Mouse (Mus musculus) liver, adult 2 months (tissue): Measurements from ENCODE around the gene Brd4. TPM values are rescaled to one million over a fixed set of nuclear protein-coding genes. Genes with fewer than 3 reads are reported as not detected.

Source experiments
- DNase-seq: peaks from one replicate; pipeline ENCODE4 v3.0.0-alpha.2; 2011; ENCODE audit warnings: low read depth, low spot score; ENCODE audit errors: extremely low read depth
- H3K27ac ChIP-seq: fragments of 200-500 bp; replicated peaks from 2 replicates; pipeline ENCODE4 v1.5.1; 2012; ENCODE audit warnings: low read depth, mild to moderate bottlenecking, control low read depth, inconsistent platforms, low read length; ENCODE audit not compliant: insufficient read depth
- H3K27me3 ChIP-seq: fragments of 200-500 bp; 2 replicates; pipeline ENCODE4 v1.6.1; 2012; ENCODE audit warnings: mild to moderate bottlenecking, moderate library complexity, low read length, inconsistent platforms; ENCODE audit not compliant: control insufficient read depth, insufficient read depth
- H3K36me3 ChIP-seq: fragments of 200-500 bp; 2 replicates; pipeline ENCODE4 v1.6.1; 2012; ENCODE audit warnings: low read length, inconsistent platforms; ENCODE audit not compliant: control insufficient read depth, insufficient read depth
- H3K4me1 ChIP-seq: fragments of 200-500 bp; 2 replicates; pipeline ENCODE4 v1.6.1; 2011; ENCODE audit warnings: low read length; ENCODE audit not compliant: control insufficient read depth, insufficient read depth
- H3K4me3 ChIP-seq: fragments of 200-500 bp; 2 replicates; pipeline ENCODE4 v1.5.1; 2011; ENCODE audit warnings: low read depth, mild to moderate bottlenecking, control low read depth, low read length, moderate library complexity; ENCODE audit not compliant: insufficient read depth
- H3K79me2 ChIP-seq: fragments of 200-500 bp; 2 replicates; pipeline ENCODE4 v1.6.1; 2012; ENCODE audit warnings: inconsistent platforms, mild to moderate bottlenecking, low read length, moderate library complexity; ENCODE audit not compliant: control insufficient read depth, insufficient read depth
- H3K9ac ChIP-seq: fragments of 200-500 bp; 2 replicates; pipeline ENCODE4 v1.6.1; 2012; ENCODE audit warnings: low read depth, mild to moderate bottlenecking, control low read depth, inconsistent platforms, low read length
- CTCF ChIP-seq: fragments of 200-500 bp; IDR thresholded peaks from 2 replicates; pipeline ENCODE4 v1.5.1; 2011; ENCODE audit warnings: low read depth, low read length, control low read depth
- POLR2A ChIP-seq: fragments of 200-500 bp; IDR thresholded peaks from 2 replicates; pipeline ENCODE4 v1.6.1; 2011; ENCODE audit warnings: low read length, control low read depth; ENCODE audit not compliant: insufficient read depth; ENCODE audit errors: extremely low read depth
- WGBS: fragments of 180-500 bp; shearing (Covaris S2); methylation state at CpG from one replicate; pipeline ENCODE4 v1.1.7; 2018; 5-methylcytosine and 5-hydroxymethylcytosine counted together
- polyA plus RNA-seq: library from polyadenylated mRNA; depleted of rRNA; stranded (reverse); fragments of >200 nt; gene quantifications from 2 replicates; pipeline ENCODE4 v1.2.3, GENCODE M21; 2012
- total RNA-seq: library from RNA; depleted of rRNA; stranded (reverse); fragments of >200 nt; gene quantifications from 2 replicates; pipeline ENCODE4 v1.2.3, GENCODE M21; 2014

Brd4 gene
- total and polyA plus RNA-seq, 2 experiments: 10.5 to 18.4 TPM

GRCm38 (mm10) chr17:32189850-32190249 is 94.7 kb downstream of the Brd4 start:
- H3K79me2 ChIP-seq: no peaks in the 10 kb centered on the region
- H3K36me3 ChIP-seq: no peaks in the 10 kb centered on the region
- no peak overlapping the region for H3K9ac ChIP-seq
- no peak overlapping the region for H3K4me3 ChIP-seq
- no peaks in the 10 kb centered on the region for H3K27me3 ChIP-seq
- H3K27ac ChIP-seq: no peak overlapping the region
- peaks cover 4% of the 10 kb centered on the region; the same call in 1 of the 2 replicates for H3K4me1 ChIP-seq
- no peak for TF ChIP-seq POLR2A
- TF ChIP-seq CTCF: no peak
- 9% methylated on average over 5 of the region's 5 CpGs for WGBS
- DNase-seq: peak; percentile 62

DNA sequence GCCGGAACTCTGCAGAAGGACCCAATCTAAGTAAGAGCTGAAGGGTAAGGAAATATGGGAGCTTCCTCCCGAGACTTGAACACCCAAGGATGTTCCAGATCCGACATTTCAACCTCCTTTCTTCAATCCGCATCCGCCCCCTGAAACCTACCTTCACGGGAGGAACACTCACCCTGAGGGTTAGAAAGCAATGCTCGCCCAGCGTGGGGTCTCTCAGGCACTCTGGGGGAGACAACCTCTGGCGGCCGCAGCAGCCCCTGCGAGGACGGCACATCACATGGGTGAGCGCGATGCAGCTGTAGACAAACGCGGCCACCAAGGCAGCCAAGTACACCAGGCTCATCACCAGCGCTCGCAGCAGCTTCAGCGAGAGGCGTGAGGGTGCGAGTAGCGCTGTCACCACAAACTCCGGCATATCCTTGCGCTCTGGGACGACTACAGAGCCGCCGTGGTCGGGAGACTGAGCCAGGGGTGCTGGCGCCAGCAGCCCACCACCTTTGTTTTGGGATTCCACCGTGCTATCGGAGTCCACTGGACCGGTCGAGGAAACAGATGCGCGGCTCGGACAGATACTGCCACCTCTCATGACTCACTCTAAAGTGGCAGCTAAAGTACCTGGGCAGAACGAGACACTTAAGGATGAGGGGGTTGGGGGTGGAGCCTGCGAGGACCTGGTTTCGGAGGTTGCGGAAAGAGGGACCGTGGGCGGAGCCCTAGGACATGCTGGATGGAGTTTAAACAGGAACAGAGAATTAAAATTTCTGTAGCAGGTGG is 95.5 kb downstream of the Brd4 start, which contains the start of gene Ephx3:
Gene Ephx3, minus strand, starts transcription at position 687 of the 774 bp plus-strand sequence.
- no peaks in the 10 kb centered on the region for H3K79me2 ChIP-seq
- no peak within 1 kb of the TSS for H3K27ac ChIP-seq
- TF ChIP-seq CTCF (no peak), POLR2A (no peak)
- H3K9ac ChIP-seq: no peak within 1 kb of the TSS
- 16% methylated on average over 42 of the region's 42 CpGs for WGBS
- H3K4me3 ChIP-seq: no peak within 1 kb of the TSS; the same call in 1 of the 2 replicates
- DNase-seq: no peak
- no peaks in the 10 kb centered on the region for H3K27me3 ChIP-seq
- H3K36me3 ChIP-seq: no peaks in the 10 kb centered on the region
- peaks cover 4% of the 10 kb centered on the region; the same call in 1 of the 2 replicates for H3K4me1 ChIP-seq

DNA sequence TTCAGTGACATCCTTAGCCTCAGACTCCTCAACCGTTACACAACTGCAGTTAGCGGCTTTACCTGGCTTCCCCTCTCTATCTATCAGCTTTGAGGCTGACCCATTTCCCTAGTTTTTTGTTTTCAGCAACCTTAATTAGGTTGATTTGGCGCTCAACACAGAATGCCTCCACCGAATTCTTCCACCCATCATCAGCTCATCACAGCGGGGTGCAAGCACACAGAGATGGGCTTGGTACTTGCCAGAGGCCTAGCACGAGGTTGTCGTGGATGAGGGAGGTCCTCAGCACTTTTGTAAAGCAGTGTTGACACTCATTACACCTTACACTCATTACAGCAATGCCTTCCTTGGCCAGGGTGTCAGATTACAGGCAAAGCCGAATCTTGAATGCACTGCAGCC is 101.5 kb downstream of the Brd4 start:
- no peaks in the 10 kb centered on the region for H3K4me1 ChIP-seq
- no peaks in the 10 kb centered on the region for H3K36me3 ChIP-seq
- H3K79me2 ChIP-seq: no peaks in the 10 kb centered on the region
- H3K27ac ChIP-seq: no peak overlapping the region
- no peak for TF ChIP-seq POLR2A
- no peak for TF ChIP-seq CTCF
- H3K9ac ChIP-seq: no peak overlapping the region
- no peak overlapping the region for H3K4me3 ChIP-seq
- WGBS: 66% methylated on average over 8 of the region's 8 CpGs
- H3K27me3 ChIP-seq: no peaks in the 10 kb centered on the region
- no peak for DNase-seq

GRCm38 (mm10) chr17:32179621-32180491 is 104.7 kb downstream of the Brd4 start:
- Histone ChIP-seq H3K4me1 (no peaks in the 10 kb centered on the region), H3K27me3 (no peaks in the 10 kb centered on the region), H3K9ac (no peak overlapping the region), H3K36me3 (no peaks in the 10 kb centered on the region), H3K79me2 (no peaks in the 10 kb centered on the region), H3K4me3 (no peak overlapping the region), H3K27ac (no peak overlapping the region)
- no peak for DNase-seq
- TF ChIP-seq CTCF (no peak), POLR2A (no peak)
- 66% methylated on average over 11 of the region's 11 CpGs for WGBS

DNA sequence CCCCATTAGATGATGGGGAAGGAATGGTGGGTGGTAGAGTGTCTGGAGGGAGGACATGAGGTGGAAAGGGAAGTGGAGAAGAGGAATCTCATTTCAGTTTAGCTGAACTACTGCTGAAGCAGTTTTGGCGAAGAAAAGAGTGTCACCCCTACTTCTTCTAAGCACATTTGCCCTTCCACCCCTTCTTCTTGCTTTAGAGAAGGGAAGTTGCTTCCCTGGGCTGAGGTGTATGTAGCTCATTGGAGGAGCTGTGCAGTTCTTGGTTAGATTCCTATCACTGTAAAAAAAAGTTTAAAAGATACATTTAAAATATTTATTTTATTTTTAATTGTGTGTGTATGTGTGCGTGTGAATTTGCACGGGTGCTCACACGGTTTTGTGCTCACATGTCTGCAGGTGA is 107.6 kb downstream of the Brd4 start:
- Histone ChIP-seq H3K9ac (no peak overlapping the region), H3K36me3 (no peaks in the 10 kb centered on the region), H3K4me3 (no peak overlapping the region), H3K27me3 (no peaks in the 10 kb centered on the region), H3K27ac (no peak overlapping the region), H3K4me1 (no peaks in the 10 kb centered on the region), H3K79me2 (no peaks in the 10 kb centered on the region)
- DNase-seq: no peak
- 94% methylated on average over 4 of the region's 4 CpGs for WGBS
- TF ChIP-seq POLR2A (no peak), CTCF (no peak)

DNA sequence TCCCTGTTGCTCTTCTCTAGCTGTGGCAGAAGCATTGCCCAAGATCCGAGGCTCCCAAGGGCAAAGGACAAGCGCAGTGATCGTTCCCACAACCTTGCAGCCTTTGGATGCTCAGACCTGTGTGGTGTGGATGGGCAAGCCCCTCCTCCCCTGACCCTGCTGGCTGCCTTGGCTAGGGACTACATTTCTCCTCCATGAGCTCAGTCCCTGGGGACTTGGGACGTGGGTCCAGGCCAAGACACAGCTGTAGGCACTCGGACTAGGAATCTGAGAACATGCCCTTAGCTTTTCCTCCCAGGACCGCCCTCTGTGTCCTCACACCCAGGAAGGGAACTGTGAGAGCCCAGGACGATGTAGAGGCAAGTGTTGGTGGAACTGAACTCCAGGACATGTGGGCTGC is 111.4 kb downstream of the Brd4 start:
- Histone ChIP-seq H3K9ac (no peak overlapping the region), H3K36me3 (no peaks in the 10 kb centered on the region), H3K27ac (no peak overlapping the region), H3K79me2 (no peaks in the 10 kb centered on the region), H3K27me3 (no peaks in the 10 kb centered on the region), H3K4me1 (no peaks in the 10 kb centered on the region), H3K4me3 (no peak overlapping the region)
- TF ChIP-seq CTCF (no peak), POLR2A (no peak)
- DNase-seq: no peak
- WGBS: 67% methylated on average over 7 of the region's 7 CpGs
